Mouse (Mus musculus): ENCODE data around the gene Sirpa. TPM values are rescaled to one million over a fixed set of nuclear protein-coding genes. Genes with fewer than 3 reads are reported as not detected.

Gene Sirpa
- total RNA-seq, 2 experiments from 2014 or later, result 279 to 289 TPM

DNA sequence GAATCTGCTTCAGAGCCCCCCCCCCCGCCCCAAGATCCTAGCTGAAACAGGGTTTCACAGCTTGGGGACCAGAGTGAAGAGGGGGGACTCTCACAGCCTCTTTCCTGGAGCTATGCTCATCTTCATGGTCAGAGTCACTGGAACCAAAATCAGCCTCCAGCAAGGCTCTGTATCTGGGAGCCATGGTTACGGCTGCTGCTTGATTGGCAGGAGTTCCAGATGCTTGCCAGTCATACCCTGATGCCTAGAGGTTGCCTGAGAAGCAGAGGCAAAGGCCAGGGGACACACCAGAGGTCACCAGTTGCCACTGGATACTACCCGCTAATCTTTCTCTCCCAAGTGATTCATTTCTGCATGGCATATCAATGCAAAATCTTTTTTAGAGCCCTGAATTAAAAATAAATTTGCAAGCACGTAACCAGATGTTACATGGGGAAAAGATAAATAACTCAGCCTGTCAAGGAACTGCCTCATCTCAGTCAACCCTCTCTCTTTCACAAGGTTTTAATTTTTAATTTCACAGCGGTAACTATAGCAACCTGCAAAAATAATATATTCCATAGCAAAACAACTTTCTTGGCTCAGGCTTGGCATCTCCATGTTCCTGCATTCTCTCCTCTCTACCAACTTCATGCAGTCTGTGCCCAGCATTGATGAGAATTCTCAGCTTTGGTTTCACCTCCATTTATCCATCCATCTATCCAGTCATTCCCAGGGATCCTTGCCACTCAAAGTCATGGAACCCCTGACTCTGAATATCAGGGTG, 28.5 kb upstream of the Sirpa start:
- Histone ChIP-seq H3K27ac (peak overlapping the region; percentile 85), H3K4me3 (no peak overlapping the region)
- TF ChIP-seq CTCF (conservative IDR thresholded peaks at IDR 0.05), result no peak
- DNase-seq (ENCODE audit: low spot score in 2 of 2), result no peak

GRCm38 (mm10) chr2:129569120-129569519, 23.5 kb upstream of the Sirpa start:
- no peak for TF ChIP-seq CTCF (conservative IDR thresholded peaks at IDR 0.05)
- no peak overlapping the region for H3K4me3 ChIP-seq
- no peak for DNase-seq (ENCODE audit: low spot score in 2 of 2)
- H3K27ac ChIP-seq, result peak overlapping the region; percentile 21; the same call in 1 of the 2 replicates

DNA sequence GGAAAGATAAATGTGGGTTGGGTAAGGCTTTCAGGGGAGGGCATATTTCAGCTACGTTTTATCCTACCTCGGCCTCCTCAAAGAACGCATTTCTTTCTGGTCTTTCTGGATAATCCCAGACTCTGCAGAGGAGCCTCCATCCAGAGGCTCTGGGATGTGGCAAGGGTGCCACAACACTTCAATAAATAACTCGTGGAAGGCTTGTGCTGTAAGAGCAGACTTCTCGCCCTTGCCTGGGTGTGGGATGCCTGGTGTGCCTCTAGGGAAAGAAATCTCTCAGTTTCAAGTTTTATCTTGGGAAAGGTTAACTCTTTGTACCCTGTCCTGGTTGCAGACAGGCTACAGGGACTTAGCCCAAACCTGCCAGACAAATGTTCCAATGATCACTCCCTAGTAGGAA, 23.1 kb upstream of the Sirpa start:
- H3K27ac ChIP-seq, result peak overlapping the region; percentile 21; the same call in 1 of the 2 replicates
- TF ChIP-seq CTCF (conservative IDR thresholded peaks at IDR 0.05), result no peak
- no peak overlapping the region for H3K4me3 ChIP-seq
- no peak for DNase-seq (ENCODE audit: low spot score in 2 of 2)

GRCm38 (mm10) chr2:129573701-129574273, 18.8 kb upstream of the Sirpa start:
- no peak for TF ChIP-seq CTCF (conservative IDR thresholded peaks at IDR 0.05)
- Histone ChIP-seq H3K4me3 (peak overlapping the region; percentile 45), H3K27ac (peak overlapping the region; percentile 96)
- no peak for DNase-seq (ENCODE audit: low spot score in 2 of 2)

DNA sequence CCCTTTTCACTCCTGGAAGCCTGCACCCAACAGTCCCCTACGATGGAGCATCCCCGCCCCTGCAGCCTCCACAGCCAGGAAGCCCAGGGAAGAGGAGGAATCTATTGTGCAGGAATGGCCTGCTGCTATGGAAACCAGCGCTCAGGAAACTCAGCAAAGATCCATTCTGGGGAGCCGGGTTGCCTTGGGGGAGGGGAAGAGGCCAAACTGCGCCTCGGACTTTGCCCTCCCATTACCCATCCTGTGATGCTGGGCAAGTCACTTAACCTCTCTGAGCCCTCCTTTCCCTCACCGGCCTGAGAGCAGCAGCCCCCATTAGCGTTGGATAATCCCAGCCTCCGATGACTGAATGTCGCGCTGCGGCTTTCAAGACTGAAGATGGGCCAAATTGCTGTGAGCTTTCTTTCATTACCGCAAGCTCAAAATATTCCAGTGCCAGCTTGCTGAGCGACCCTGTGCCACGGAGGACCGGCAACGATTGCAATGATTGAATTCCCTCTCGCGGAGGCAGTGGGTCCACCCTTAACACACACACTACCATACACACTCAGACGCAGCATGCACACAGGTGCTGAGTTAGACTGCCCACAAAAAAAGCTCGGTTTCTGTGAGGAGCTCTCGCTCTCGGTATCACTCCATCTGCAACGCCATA, 18.1 kb upstream of the Sirpa start:
- no peak for TF ChIP-seq CTCF (conservative IDR thresholded peaks at IDR 0.05)
- Histone ChIP-seq H3K4me3 (peak overlapping the region; percentile 45), H3K27ac (peak overlapping the region; percentile 96)
- peak; percentile 77 to 90 for DNase-seq (ENCODE audit: low spot score in 2 of 2)

- no peak for TF ChIP-seq CTCF (conservative IDR thresholded peaks at IDR 0.05)
- Histone ChIP-seq H3K4me3 (no peak overlapping the region; the same call in 1 of the 2 replicates), H3K27ac (peak overlapping the region; percentile 96)
- DNase-seq (ENCODE audit: low spot score in 2 of 2), result no peak
Observed at GRCm38 (mm10) chr2:129575113-129575512, 17.5 kb upstream of the Sirpa start.

GRCm38 (mm10) chr2:129576611-129577447, 15.8 kb upstream of the Sirpa start:
- Histone ChIP-seq H3K4me3 (no peak overlapping the region), H3K27ac (peak overlapping the region; percentile 96)
- peak; percentile 35 to 76 for DNase-seq (ENCODE audit: low spot score in 2 of 2)
- no peak for TF ChIP-seq CTCF (conservative IDR thresholded peaks at IDR 0.05)

DNA sequence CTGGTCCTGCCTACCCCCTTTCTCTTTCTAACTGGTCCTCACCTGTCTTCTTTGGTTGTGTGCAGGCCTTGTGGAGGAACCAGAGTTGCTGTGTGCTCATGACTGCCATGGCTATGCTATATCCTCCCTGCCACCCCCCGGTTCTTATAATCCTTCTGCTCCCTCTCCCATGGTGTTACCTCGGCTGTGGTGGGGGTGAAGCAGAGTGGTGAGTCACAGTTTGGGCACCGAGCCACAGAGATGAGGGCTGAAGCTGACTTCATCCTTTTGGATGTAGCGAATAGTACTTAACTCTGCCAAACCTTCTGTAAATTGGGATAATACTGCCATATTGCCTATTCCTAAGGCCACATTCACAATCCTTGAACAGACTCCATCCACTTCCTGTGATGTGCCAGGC, 12.0 kb upstream of the Sirpa start:
- peak; percentile 66 to 73 for DNase-seq (ENCODE audit: low spot score in 2 of 2)
- Histone ChIP-seq H3K27ac (0 out of 2 replicates have a peak overlapping the region, but pooled peaks have one; percentile 23), H3K4me3 (no peak overlapping the region)
- no peak for TF ChIP-seq CTCF (conservative IDR thresholded peaks at IDR 0.05)

- no peak for TF ChIP-seq CTCF (conservative IDR thresholded peaks at IDR 0.05)
Observed at GRCm38 (mm10) chr2:129581826-129582225, 10.8 kb upstream of the Sirpa start.

DNA sequence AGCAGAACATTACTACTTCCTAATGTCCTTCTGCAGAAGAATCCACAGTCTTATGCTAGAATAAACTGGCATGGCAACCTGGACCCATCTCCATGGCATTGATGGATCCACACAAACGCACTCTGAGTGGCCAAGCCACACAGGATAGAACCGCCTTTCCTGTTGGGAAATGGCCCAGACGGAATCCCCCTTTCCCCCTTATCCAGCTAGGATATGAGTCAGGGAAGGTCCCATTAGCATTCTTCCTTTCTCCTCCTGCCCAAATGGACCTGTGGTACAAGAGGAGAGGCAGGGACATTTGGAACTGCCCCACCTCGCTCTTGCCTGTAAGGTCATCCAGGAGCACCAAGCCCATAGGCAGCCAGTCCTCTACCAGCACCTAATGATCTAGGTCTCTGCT, 10.4 kb upstream of the Sirpa start:
- DNase-seq (ENCODE audit: low spot score in 2 of 2), result no peak
- no peak overlapping the region for H3K4me3 ChIP-seq
- no peak overlapping the region for H3K27ac ChIP-seq
- TF ChIP-seq CTCF (conservative IDR thresholded peaks at IDR 0.05), result no peak

More at GRCm38 (mm10) chr2:129581826-129582225, 10.8 kb upstream of the Sirpa start:
- Histone ChIP-seq H3K4me3 (no peak overlapping the region), H3K27ac (no peak overlapping the region)
- no peak for DNase-seq (ENCODE audit: low spot score in 2 of 2)

- H3K27ac ChIP-seq, result no peak overlapping the region
- H3K4me3 ChIP-seq, result no peak overlapping the region
- no peak for DNase-seq (ENCODE audit: low spot score in 2 of 2)
- TF ChIP-seq CTCF (conservative IDR thresholded peaks at IDR 0.05), result no peak
Observed at GRCm38 (mm10) chr2:129584905-129585304, 7.7 kb upstream of the Sirpa start.

- no peak for DNase-seq (ENCODE audit: low spot score in 2 of 2)
- Histone ChIP-seq H3K27ac (peak overlapping the region; percentile 46; the same call in 1 of the 2 replicates), H3K4me3 (no peak overlapping the region)
- no peak for TF ChIP-seq CTCF (conservative IDR thresholded peaks at IDR 0.05)
Observed at GRCm38 (mm10) chr2:129585904-129586514, 6.6 kb upstream of the Sirpa start.
